In genomic region chr10:103692682-103693081, GRCm38 (mm10) we compare ENCODE assay signal across 23 mouse cellular contexts.
DNase-seq lines count a peak whose midpoint lies in the region; ATAC-seq lines count a peak whose summit lies in the region.
"Had no signal": no experiment of that assay in that cellular context is flagged by ENCODE, and none has a peak within 500 bp of the region (broad histone marks: within the 10 kb centered on the region; RNA-seq: fewer than 3 reads in every experiment).

No protein-coding gene starts in this region.

- H3K4me2 ChIP-seq in limb, embryonic 13.5 days (replicated peaks) = no peak overlapping the region
- no peak overlapping the region for H3K4me2 ChIP-seq in stomach, embryonic 15.5 days
- H3K4me2 ChIP-seq: embryonic facial prominence, embryonic 13.5 days; forebrain, embryonic 12.5 days; hindbrain, embryonic 13.5 days; liver, embryonic 13.5 days had no signal

- H3K27me3 ChIP-seq in limb, embryonic 13.5 days = no peaks in the 10 kb centered on the region
- no peaks in the 10 kb centered on the region for H3K27me3 ChIP-seq in limb, embryonic 10.5 days (ENCODE audit: low read depth, poor library complexity, severe bottlenecking)
- H3K27me3 ChIP-seq in stomach, embryonic 15.5 days (replicated peaks) = no peaks in the 10 kb centered on the region
- H3K27me3 ChIP-seq: embryonic facial prominence, embryonic 13.5 days; forebrain, embryonic 12.5 days; hindbrain, embryonic 13.5 days; liver, embryonic 13.5 days had no signal

- no peaks in the 10 kb centered on the region for H3K9me3 ChIP-seq in limb, embryonic 13.5 days
- no peaks in the 10 kb centered on the region for H3K9me3 ChIP-seq in limb, embryonic 10.5 days (replicated peaks)
- H3K9me3 ChIP-seq in stomach, embryonic 15.5 days = no peaks in the 10 kb centered on the region
- H3K9me3 ChIP-seq: embryonic facial prominence, embryonic 13.5 days; forebrain, embryonic 12.5 days; hindbrain, embryonic 13.5 days; liver, embryonic 13.5 days had no signal

- H3K36me3 ChIP-seq in limb, embryonic 13.5 days = no peaks in the 10 kb centered on the region
- no peaks in the 10 kb centered on the region for H3K36me3 ChIP-seq in limb, embryonic 10.5 days
- H3K36me3 ChIP-seq in stomach, embryonic 15.5 days = no peaks in the 10 kb centered on the region
- H3K36me3 ChIP-seq: embryonic facial prominence, embryonic 13.5 days; forebrain, embryonic 12.5 days; hindbrain, embryonic 13.5 days; liver, embryonic 13.5 days had no signal

- WGBS in limb, embryonic 13.5 days = 38% methylated on average over 2 of the region's 2 CpGs
- 64% methylated on average over 2 of the region's 2 CpGs for WGBS in limb, embryonic 10.5 days
- WGBS in stomach, embryonic 15.5 days = 29% methylated on average over 2 of the region's 2 CpGs

- ATAC-seq in limb, embryonic 13.5 days (ENCODE audit: low FRiP score, low read depth) = peak; percentile 54; the same call in 1 of the 2 replicates
- ATAC-seq in stomach, embryonic 15.5 days (ENCODE audit: insufficient read depth, low FRiP score, low read depth) = no peak

- peak; percentile 33 for DNase-seq in adrenal gland, adult 2 months
- no peak for DNase-seq in adrenal gland, adult 18-20 months (ENCODE audit: low spot score in 2 of 2)
- DNase-seq in limb, embryonic 10.5 days (ENCODE audit: low spot score) = no peak
- peak; percentile 2 for DNase-seq in ovary, adult 18-20 months (ENCODE audit: low spot score)
- DNase-seq in ovary, postnatal 10 days (ENCODE audit: low spot score) = no peak
- DNase-seq in urinary bladder, adult 18-20 months (ENCODE audit: low spot score in 2 of 2) = no peak
- DNase-seq: cerebellum, adult 8-10 months; cerebellum, postnatal 36 days; embryo, embryonic 11 days; heart, adult 11 months; kidney, adult 2 months; kidney, postnatal 10 days; liver, embryonic 13.5 days; midbrain, embryonic 14.5 days; right cerebral cortex, adult 18-20 months; right cerebral cortex, postnatal 4 days had no signal

- no peaks in the 10 kb centered on the region for H3K4me1 ChIP-seq in limb, embryonic 13.5 days
- H3K4me1 ChIP-seq in limb, embryonic 10.5 days = no peaks in the 10 kb centered on the region
- no peaks in the 10 kb centered on the region for H3K4me1 ChIP-seq in stomach, embryonic 15.5 days
- H3K4me1 ChIP-seq: forebrain, embryonic 12.5 days; hindbrain, embryonic 13.5 days; liver, embryonic 13.5 days had no signal

- H3K27ac ChIP-seq in limb, embryonic 13.5 days = no peak overlapping the region
- H3K27ac ChIP-seq in limb, embryonic 10.5 days = no peak overlapping the region
- H3K27ac ChIP-seq in stomach, embryonic 15.5 days = 0 out of 2 replicates have a peak overlapping the region, but pooled peaks have one; percentile 5
- H3K27ac ChIP-seq: embryonic facial prominence, embryonic 13.5 days; forebrain, embryonic 12.5 days; hindbrain, embryonic 13.5 days; layer of hippocampus, adult 2 months; liver, embryonic 13.5 days had no signal

- no peak overlapping the region for H3K4me3 ChIP-seq in limb, embryonic 13.5 days
- no peak overlapping the region for H3K4me3 ChIP-seq in limb, embryonic 10.5 days
- no peak overlapping the region for H3K4me3 ChIP-seq in stomach, embryonic 15.5 days (replicated peaks)
- H3K4me3 ChIP-seq: embryonic facial prominence, embryonic 13.5 days; erythroblast, embryonic 14.5 days; forebrain, embryonic 12.5 days; hindbrain, embryonic 13.5 days; layer of hippocampus, adult 2 months; liver, embryonic 13.5 days had no signal

- H3K9ac ChIP-seq in limb, embryonic 13.5 days = no peak overlapping the region
- H3K9ac ChIP-seq in stomach, embryonic 15.5 days = no peak overlapping the region
- H3K9ac ChIP-seq: embryonic facial prominence, embryonic 13.5 days; forebrain, embryonic 12.5 days; hindbrain, embryonic 13.5 days; liver, embryonic 13.5 days had no signal

Comparison
In these comparisons a context has a peak if more than half of its experiments do, and no peak if none do; other contexts are left out.
1. DNase-seq: peak in adrenal gland, adult 2 months (single experiment) and ovary, adult 18-20 months (single experiment); none in adrenal gland, adult 18-20 months (0 of 2), limb, embryonic 10.5 days (single experiment), ovary, postnatal 10 days (single experiment) and urinary bladder, adult 18-20 months (0 of 2).